Mouse (Mus musculus): ENCODE results near the gene Rfx1.

Gene Rfx1

GRCm38 (mm10) chr8:84140838-84141237, 74.2 kb downstream of the Rfx1 start:
- in situ Hi-C loops (cut with MboI; ENCODE audit: low sequenced_read_pairs), result no loop called here

- in situ Hi-C loops (cut with MboI; ENCODE audit: low sequenced_read_pairs), result no loop called here
These were observed 78.1 kb downstream of the Rfx1 start for GRCm38 (mm10) chr8:84144636-84145245.

Measured in CH12F3 (cell line).